Mouse (Mus musculus) frontal cortex, adult (tissue): ENCODE measurements around the gene Trpm5.
A peak's percentile ranks its signal among the peaks of the same experiment; 100 is the strongest.

Experiments
- ATAC-seq: cut with Nextera tagmentation; 2 replicates; pipeline ENCODE4 v1.9.2; 2017; ENCODE audit warnings: mild to moderate bottlenecking, moderate library complexity, mixed read lengths; ENCODE audit not compliant: low TSS enrichment

Gene Trpm5

DNA sequence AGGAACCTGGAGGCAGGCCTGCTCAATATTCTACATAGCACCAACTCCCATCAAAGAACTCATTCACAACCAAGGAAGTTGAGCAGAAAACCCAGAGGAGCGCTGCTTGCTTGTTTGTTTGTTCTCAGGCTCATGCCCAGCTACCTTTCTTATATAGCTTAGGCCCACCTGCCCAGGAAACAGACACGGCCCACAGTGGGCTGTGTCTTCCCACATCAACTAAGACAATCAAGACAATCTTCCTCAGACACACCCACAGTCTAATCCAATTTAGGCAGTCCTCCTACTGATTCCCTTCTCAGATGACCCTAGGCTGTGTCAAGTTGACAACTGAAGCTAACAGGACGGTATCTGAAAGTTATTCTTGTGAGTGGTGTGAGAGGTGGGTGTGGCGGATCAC is 11.6 kb upstream of the Trpm5 start, which contains the start of gene Kcnq1:
Kcnq1 (plus strand) TSS at position 301 of the 400 bp plus-strand sequence.
- ATAC-seq: no peak

DNA sequence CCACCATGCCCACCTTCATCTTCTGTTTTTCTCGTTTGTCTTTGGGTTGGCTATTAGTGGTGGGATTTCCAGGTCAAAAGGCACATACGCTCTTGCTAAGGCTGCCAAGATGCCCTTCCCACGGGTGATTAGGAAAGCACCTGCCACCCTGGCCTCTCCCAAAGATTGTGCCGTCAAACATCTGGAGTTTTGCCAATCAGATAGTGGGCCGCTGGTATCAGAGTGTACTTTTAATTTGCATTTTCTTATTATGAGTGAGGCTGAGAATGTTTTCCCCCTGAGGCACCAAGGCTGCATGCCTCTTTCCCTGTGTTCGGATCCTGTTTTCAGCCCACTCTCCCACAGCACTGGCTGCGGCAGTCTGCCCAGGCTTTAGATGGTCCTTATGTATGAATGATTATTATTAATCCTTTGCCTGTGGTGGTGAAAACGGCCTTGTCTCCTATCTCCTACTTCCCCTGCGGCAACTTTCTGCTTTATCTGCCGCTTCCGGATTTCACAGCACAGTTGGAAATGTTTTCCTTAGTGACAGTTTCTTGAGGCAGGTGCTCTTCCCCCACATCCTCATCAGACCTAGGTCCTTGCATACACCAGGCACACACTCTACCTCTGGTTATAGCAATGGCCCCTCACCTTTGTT is 10.9 kb upstream of the Trpm5 start:
- ATAC-seq: no peak

DNA sequence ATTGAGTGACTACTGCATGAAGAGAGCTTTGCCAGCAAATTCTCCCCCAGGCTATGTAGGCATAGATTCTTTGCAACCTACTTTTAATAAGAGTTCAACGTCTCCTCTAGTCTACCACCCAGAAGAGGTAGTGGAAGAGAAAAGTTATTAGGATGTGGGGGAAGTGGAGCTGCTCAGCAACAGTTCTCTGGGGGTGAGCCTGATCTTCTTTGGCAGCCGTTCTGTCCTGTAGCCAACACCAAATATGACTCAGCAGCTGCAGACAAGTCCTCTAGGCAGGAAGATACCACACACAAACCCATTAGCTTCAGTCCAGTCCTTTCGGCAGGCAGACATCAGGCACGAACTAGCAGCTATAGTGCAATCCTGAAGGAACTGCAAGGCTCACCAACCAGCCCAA is 6.3 kb upstream of the Trpm5 start:
- peak; percentile 57; the same call in 1 of the 2 replicates for ATAC-seq

DNA sequence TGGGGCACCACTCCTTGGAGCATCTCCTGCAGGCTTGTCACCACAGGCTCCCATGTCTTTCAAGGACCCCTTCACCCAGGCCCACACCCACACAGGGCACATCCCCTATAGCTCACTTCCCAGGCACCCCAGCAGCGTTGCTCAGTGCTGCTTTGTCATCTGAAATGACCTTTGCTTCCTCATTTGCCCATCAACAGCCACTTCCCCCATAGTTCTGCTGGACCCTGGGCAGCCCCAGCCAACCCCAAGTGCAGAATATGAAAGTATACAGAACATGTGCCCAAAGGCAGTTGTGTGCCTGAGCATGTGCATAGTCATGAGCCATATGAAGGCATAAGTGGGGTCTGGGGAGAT is 1.1 kb upstream of the Trpm5 start:
- ATAC-seq: no peak

DNA sequence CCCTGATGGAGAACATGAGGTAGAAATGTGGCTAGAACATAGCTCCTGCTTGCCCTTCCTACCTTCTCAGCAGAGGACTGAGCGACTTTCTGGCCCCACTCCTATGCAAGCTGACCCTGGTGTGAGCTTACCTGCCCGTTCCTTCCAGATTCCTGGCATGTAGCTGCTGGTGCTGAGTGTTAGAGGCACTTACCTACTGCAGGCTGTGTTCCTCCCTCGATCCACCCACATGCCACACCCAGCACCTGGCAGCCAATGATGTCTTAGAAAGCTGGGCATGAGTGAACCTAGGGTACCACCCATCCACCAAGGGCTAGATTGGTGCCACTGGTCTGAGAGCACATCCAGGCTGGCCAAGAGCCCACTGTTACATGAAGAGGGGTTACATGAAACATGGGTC is 595 bp downstream of the Trpm5 start:
- ATAC-seq: no peak

DNA sequence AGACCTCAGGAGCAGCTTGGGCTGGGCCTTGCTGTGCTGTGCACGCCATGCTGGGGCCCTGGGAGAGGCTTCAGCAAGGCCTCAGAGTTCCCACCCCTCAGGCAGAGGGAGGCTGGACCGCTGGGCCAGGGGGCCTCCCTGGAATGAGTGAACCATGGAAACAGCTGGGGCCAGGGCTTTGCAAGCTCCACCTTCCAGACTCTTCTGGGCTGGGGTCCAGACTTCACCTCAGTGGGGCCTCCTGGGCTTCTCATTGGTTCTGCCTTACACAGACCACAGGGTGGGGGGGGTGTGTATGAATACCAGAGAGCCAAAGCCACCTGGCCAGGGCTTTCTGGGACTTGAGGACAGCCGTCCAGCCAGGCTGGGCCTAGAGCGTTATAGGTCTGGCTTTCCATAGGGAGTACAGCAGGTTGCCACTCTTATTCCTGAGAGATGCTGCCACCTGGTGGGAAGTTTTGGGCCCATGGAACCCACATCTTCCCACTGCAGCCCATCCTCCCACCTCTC is 7.3 kb downstream of the Trpm5 start:
- ATAC-seq: 0 out of 2 replicates have a peak, but pooled peaks have one; percentile 55

DNA sequence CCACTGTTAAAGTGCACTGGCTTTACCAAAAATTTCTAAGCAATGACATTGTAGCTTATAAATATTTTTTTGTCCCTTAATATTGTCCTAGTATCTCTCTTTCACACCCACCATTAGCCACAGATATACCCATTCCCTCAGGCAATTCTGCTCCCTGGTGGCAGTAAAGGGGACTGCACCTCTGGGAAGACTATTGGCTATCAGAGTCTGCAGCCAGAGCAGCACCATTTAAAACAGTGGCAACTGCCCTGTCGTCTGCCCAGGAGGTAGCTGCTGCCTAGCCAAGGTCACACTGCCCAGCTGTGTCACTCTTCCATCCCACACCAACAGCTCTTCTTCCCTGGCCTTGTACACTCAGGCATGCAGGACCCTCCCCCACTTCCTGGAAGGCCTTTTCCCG is 8.1 kb downstream of the Trpm5 start:
- no peak for ATAC-seq

DNA sequence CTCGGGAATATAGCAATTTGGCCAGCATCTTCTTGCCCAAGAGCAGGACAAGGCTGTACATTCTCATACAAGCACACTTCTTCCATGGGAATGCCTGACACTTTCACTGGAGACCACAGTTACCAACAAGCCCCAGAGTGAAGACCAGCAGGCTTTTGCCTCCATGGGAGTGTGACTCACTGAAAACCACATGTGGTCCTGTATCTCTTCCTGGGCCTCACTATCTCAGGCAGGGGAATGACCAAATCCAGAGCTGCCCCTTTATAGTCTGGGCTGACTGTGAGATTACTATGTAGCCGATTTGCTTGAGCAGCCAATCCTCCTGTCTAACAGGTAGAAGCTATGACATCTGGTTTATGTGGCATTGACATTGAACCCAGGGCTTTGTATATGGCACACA is 10.7 kb downstream of the Trpm5 start:
- ATAC-seq: no peak

DNA sequence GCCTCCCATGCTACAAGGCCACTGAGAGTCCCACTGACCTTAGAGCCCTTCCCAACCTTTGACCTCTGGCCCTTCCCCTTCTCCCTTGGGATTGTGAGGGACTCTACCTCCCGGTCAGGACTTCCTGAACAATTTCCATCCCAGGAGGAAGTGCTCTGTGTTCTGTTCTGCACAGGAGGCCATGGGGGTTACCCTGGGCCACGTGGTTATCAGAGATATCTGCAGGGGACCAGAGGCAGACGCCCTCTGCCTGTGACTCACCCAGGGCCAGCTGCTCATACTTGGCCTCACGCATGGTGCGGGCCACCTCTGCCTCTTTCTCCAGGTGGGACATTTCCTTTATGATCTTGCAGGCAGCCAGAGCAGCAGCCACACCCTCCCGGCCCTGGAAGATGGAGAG is 12.4 kb downstream of the Trpm5 start:
- ATAC-seq: no peak

DNA sequence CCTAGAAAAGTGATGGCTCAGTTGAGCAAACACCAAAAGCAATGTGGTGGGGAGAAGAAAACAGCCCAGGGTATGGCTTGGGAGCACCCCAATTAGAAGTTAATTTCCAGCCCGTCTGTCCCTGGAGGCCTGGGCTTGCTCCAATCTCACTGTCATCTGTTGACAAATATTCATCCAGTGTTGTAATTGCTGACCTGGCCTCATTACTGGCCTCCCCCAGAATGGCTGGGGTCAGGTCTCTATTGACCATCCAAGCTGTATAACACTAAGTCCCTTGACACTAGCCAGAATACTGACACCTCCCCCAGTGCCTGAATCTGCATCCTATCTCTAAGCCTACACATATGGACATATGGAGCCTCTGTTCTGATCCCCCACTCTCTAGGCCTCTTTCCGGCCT is 17.1 kb downstream of the Trpm5 start:
- ATAC-seq: no peak

DNA sequence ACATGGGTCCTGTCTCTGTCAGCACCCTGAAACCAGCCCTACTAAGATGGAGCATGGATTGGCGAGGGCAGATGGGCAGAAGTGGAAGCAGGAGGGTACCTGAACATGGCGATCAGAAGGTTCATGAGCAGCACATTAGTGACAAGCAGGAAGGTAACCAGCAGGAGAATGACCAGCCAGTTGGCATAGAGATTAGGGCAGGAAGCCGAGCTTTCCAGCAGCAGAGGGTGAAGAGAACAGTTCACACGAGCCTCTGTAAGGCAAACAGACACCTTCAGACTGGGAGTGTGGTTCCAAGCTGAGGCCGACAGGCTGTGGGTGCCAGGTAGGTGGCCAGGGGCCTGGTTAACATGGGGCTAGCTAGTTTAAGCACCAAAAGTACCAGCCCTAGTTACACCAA is 19.0 kb downstream of the Trpm5 start:
- ATAC-seq: no peak

DNA sequence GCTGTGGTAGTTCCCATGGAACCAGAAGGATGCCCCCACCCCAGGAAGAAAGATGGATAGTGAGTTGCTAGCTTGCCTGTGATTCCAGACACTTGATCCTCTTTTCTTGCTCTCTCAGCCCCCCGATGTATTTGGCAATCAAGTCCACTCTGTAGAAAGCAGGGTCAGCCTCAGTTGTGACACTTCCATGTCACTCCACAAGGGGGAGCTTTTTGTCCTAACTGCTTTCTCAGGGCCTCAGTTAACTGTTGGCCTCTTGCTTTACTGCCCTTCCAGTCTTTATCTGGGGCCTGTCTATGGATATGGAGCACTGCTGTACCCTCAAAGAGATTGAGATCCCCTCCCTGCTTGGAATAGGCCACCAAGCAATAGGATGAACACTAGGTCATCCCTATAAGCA is 21.4 kb downstream of the Trpm5 start:
- no peak for ATAC-seq

DNA sequence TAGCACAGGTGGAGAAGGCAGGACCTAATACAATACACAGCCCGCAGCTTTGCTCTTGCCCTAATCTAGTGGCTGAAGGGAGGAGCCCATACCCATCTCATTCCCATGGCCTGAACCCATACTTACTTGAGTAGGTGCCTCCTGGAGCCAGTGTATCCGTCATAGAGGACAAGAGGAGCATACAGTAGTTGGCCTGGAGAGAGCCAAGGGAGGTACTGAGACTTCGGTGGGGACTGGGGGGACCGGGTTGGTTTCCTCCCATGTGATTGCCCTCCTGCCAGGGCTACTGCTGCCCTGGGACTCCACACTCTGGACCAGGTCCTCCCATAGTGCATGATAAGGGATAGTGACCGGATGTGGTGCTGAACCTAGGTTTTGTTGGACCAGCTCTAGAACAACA is 21.8 kb downstream of the Trpm5 start:
- ATAC-seq: no peak

DNA sequence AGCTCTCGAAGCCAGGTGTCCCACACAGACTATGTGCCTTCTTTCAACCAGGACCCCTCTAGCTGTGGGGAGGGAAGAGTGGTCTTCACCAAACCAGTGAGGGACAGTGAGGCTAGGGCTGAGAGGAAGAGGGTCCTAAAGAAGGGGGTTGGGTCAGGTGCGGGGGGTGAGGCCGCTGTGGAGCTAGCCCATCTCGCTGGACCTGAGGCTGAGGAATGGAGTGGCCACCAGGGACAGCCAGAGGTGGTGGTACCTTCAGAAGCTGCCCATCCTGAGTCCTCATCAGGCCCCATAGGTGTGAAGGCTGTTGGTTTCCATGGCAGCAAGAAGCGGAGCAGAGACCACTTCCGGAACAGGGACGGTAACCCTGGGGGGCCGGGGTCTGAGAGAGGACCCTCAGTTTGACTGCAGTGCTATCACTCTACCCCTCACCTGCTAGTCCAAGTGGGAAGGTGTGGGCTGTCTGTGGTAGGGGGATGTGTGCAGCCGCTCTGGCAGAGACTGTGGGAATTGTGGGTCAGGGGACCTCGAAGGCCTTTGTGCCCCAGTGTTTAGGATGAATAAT is 23.9 kb downstream of the Trpm5 start:
- no peak for ATAC-seq

DNA sequence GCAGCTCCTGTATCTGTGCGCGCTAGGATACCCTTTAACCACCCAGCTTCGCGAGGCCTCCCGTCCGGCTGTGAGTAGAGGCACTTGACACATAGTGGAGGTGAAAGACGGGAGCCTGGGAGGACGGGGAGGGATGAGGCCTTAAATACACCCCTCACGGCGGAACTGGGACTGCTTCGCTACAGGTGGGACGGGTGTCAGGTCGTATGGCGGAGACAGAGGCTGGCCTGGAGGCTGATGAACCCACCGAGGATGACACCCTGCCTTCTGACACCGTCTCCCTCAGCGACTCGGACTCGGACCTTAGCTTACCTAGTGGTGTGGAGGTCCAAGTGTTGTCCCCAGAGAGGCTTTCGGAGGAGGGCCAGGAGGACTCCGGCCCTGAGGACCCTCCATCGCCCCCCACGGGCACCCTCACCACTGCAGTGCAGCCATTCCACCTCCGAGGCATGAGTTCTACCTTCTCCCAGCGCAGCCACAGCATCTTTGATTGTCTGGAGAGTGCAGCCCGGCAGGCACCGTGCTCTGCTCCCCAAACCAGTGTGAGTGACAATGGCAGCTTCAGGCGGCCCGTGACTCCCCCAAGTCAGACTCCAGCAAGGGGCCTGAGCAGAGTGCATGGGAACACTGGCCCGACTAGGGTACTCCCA is 24.6 kb downstream of the Trpm5 start:
- ATAC-seq: no peak; the same call in 1 of the 2 replicates

DNA sequence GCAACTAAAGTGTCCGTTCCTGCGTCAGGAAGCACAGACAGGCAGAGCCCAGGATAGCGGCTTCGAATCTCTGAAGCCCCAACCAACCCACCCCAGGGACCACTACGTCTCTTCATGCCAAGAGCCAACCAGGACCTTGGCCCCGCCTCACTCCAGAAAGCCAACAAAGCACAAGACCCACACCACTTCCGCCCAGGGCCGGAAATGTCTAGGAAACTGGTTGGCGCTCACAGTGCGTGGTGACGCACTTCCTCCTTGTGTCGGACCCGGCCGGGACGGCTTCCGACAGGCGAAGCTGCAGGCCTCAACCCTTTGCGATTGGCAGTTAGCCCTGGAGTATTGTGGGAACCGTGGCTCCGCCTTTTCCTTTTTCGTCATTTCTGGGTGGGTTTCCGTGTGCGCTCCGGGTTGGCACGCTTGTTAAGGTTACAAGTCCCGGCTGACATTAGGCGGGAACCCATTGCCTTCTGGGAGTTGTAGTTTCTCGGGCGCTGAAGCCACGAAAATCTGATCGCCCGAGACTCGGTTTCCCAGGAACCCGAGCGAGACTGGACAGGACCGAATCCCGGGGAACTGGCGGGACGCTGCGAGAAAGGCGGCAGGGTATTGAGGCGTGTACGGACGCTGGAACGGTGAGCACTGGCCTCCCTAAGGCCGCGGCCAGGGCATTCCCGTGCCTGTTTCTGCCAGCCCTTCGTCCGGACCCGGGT is 25.4 kb downstream of the Trpm5 start, which contains the start of gene Tssc4:
Tssc4 (plus strand) TSS at position 368 of the 710 bp plus-strand sequence.
- peak; percentile 91 for ATAC-seq

DNA sequence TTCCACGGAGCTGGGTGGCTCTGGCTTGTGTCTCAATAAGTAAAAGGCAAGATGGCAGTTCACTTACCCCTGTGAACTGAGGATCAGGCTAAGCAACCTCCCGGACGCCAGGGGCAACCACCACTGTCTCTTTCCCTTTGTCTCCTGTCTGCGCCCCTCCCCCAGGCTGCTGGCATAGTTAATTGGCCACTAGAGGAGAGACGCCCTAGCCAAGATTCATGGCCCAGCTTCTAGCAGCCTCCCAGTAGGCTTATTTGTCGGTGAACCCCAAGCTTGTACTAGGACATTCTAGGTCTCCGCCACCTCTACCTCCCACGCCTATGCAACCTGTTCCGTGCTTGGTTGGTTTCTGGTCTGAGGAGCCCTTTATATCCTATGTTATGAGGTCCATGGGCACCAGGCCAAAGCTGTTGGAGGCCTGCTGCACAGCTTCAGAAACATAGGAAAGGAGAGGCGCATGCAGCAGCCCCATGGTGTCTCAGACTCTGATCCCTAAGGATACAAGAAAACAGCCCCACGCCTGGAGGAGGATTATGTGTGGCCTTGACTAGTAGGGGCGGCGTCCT is 26.0 kb downstream of the Trpm5 start:
- ATAC-seq: no peak; the same call in 1 of the 2 replicates

DNA sequence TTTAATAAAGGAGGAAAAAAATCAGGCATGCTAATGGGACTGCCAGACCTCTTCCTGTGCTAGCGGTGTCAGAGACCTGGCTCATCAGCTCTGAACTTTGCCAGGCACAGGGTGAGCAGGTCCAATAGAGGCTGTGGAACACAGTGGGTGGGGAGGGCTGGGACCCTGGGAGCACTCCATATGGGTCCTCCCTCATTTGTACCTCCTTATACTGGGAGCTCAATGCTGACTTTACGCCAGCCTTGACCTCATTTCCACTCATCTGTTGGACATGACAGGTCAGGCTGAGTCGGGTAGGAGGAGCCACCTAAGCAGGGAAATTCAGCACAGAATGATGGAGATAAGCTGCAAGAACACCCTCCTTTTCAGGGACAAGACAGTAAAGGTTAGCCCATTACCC is 26.5 kb downstream of the Trpm5 start:
- no peak for ATAC-seq

DNA sequence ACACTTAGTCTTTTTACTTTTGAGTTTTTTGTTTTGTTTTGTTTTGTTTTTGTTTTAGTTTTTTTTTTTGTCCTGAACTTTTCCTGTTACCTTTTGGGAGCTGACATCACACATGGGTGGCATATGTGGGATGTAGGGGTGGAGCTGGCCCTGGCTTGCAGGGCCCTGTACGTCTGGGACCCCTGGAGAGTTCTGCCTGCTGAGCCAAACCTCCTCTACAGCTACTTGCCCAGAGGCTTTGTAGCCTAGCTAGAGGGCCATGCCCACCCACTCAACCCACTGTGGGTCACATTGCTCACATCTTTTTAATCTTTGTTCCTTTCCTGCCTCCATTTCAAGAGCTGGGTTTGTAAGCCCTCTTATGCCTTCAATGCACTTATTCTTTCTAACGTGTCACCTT is 27.0 kb downstream of the Trpm5 start:
- ATAC-seq: no peak

DNA sequence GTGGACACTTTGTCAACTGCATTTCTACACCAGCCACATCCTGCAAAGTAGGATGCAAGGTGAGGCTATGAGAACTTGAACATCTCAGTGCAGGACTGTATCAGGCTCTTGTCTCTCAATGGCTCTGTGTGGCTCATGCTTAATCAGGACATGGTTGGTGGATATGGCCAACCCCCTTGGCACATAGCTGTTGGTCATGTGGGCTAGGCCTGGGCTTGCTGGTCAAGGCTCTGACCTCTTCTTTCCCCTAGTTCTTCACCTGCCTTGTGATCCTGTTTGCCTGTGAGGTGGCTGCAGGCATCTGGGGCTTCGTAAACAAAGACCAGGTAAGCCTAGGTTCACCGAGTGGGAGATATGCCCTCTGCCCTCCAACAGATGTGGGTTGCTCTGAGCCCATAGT is 28.8 kb downstream of the Trpm5 start:
- no peak for ATAC-seq

DNA sequence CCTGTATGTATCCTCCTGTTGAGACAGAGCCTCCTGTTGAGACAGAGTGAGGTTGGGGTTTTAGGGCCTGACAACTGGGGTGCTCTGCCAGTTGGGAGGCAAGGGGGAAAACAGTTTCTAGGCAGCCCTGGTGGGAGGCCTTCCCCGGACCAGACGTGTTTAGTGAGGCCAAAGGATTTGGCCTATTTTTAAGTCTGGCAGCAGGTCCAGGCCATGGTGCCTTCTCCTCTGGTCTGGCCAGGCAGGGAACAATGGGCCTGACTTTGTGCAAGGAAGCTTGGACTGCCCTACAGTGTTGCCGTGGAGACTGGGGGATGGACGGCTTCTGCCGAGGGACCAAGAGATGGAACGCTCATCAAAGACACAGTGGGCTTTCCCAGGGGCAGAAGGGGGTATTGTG is 30.2 kb downstream of the Trpm5 start:
- ATAC-seq: no peak

DNA sequence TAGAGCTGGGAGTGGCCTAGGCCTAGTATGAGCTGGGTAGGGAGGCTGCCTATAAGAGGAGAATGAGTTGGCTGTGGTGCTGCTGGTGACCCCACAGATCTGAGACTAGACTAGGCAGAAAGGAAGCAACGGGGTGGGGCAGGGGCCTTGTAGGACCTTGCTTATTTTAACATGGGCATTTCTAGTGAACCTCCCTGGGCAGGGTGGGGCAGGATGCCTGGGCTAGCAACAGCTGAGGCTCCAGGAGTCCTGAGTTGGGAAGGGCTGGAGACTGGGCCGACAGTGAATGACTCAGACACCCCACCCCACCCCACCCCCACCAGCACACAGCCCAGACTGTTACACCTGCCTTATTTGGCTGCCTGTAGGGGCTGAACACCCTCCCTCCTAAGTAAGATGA is 31.7 kb downstream of the Trpm5 start:
- ATAC-seq: no peak
